Mouse (Mus musculus): ENCODE data around the gene Gm3045. TPM values are rescaled to one million over a fixed set of nuclear protein-coding genes. Genes with fewer than 3 reads are reported as not detected.

Gene Gm3045
- polyA plus RNA-seq, 1 experiment, result 27.1 TPM

GRCm38 (mm10) chr13:56472661-56473060, 46.3 kb downstream of the Gm3045 start:
- Histone ChIP-seq H3K36me3 (ENCODE audit: control insufficient read depth, insufficient read depth, low read length) (no peaks in the 10 kb centered on the region), H3K4me3 (ENCODE audit: control insufficient read depth, low read depth, low read length) (no peak overlapping the region), H3K27ac (ENCODE audit: control insufficient read depth, insufficient read depth, low read depth, low read length) (no peak overlapping the region), H3K4me1 (ENCODE audit: control insufficient read depth, insufficient read depth, low read length) (peaks cover 6% of the 10 kb centered on the region; the same call in 1 of the 2 replicates), H3K27me3 (ENCODE audit: control insufficient read depth, insufficient read depth, low read length) (no peaks in the 10 kb centered on the region)
- TF ChIP-seq POLR2A (IDR thresholded peaks at IDR 0.05; ENCODE audit: control insufficient read depth, low read depth, low read length) (no peak), CTCF (IDR thresholded peaks at IDR 0.05; ENCODE audit: control insufficient read depth, insufficient read depth, insufficient replicate concordance, low read depth, low read length) (no peak)

GRCm38 (mm10) chr13:56475363-56475762, 49.0 kb downstream of the Gm3045 start:
- TF ChIP-seq CTCF (IDR thresholded peaks at IDR 0.05; ENCODE audit: control insufficient read depth, insufficient read depth, insufficient replicate concordance, low read depth, low read length) (peak; percentile 36; the same call in 1 of the 2 replicates), POLR2A (IDR thresholded peaks at IDR 0.05; ENCODE audit: control insufficient read depth, low read depth, low read length) (no peak)
- no peaks in the 10 kb centered on the region for H3K27me3 ChIP-seq (ENCODE audit: control insufficient read depth, insufficient read depth, low read length)
- no peak overlapping the region for H3K4me3 ChIP-seq (ENCODE audit: control insufficient read depth, low read depth, low read length)
- no peaks in the 10 kb centered on the region for H3K36me3 ChIP-seq (ENCODE audit: control insufficient read depth, insufficient read depth, low read length)
- peaks cover 6% of the 10 kb centered on the region; the same call in 1 of the 2 replicates for H3K4me1 ChIP-seq (ENCODE audit: control insufficient read depth, insufficient read depth, low read length)
- no peak overlapping the region for H3K27ac ChIP-seq (ENCODE audit: control insufficient read depth, insufficient read depth, low read depth, low read length)

- TF ChIP-seq CTCF (IDR thresholded peaks at IDR 0.05; ENCODE audit: control insufficient read depth, insufficient read depth, insufficient replicate concordance, low read depth, low read length) (no peak), POLR2A (IDR thresholded peaks at IDR 0.05; ENCODE audit: control insufficient read depth, low read depth, low read length) (no peak)
- Histone ChIP-seq H3K4me1 (ENCODE audit: control insufficient read depth, insufficient read depth, low read length) (peaks cover 6% of the 10 kb centered on the region; the same call in 1 of the 2 replicates), H3K36me3 (ENCODE audit: control insufficient read depth, insufficient read depth, low read length) (no peaks in the 10 kb centered on the region), H3K27ac (ENCODE audit: control insufficient read depth, insufficient read depth, low read depth, low read length) (no peak overlapping the region), H3K27me3 (ENCODE audit: control insufficient read depth, insufficient read depth, low read length) (no peaks in the 10 kb centered on the region), H3K4me3 (ENCODE audit: control insufficient read depth, low read depth, low read length) (no peak overlapping the region)
Measured at GRCm38 (mm10) chr13:56476790-56477189, 50.4 kb downstream of the Gm3045 start.

- H3K27ac ChIP-seq (ENCODE audit: control insufficient read depth, insufficient read depth, low read depth, low read length), result no peak overlapping the region
- no peaks in the 10 kb centered on the region for H3K36me3 ChIP-seq (ENCODE audit: control insufficient read depth, insufficient read depth, low read length)
- no peaks in the 10 kb centered on the region for H3K27me3 ChIP-seq (ENCODE audit: control insufficient read depth, insufficient read depth, low read length)
- no peak overlapping the region for H3K4me3 ChIP-seq (ENCODE audit: control insufficient read depth, low read depth, low read length)
- no peak for TF ChIP-seq CTCF (IDR thresholded peaks at IDR 0.05; ENCODE audit: control insufficient read depth, insufficient read depth, insufficient replicate concordance, low read depth, low read length)
- TF ChIP-seq POLR2A (IDR thresholded peaks at IDR 0.05; ENCODE audit: control insufficient read depth, low read depth, low read length), result no peak
- H3K4me1 ChIP-seq (ENCODE audit: control insufficient read depth, insufficient read depth, low read length), result peaks cover 6% of the 10 kb centered on the region; the same call in 1 of the 2 replicates
Measured at GRCm38 (mm10) chr13:56477271-56477670, 50.9 kb downstream of the Gm3045 start.

GRCm38 (mm10) chr13:56478027-56478426, 51.6 kb downstream of the Gm3045 start:
- no peaks in the 10 kb centered on the region for H3K27me3 ChIP-seq (ENCODE audit: control insufficient read depth, insufficient read depth, low read length)
- H3K27ac ChIP-seq (ENCODE audit: control insufficient read depth, insufficient read depth, low read depth, low read length), result no peak overlapping the region
- peaks cover 6% of the 10 kb centered on the region; the same call in 1 of the 2 replicates for H3K4me1 ChIP-seq (ENCODE audit: control insufficient read depth, insufficient read depth, low read length)
- no peak overlapping the region for H3K4me3 ChIP-seq (ENCODE audit: control insufficient read depth, low read depth, low read length)
- no peaks in the 10 kb centered on the region for H3K36me3 ChIP-seq (ENCODE audit: control insufficient read depth, insufficient read depth, low read length)
- no peak for TF ChIP-seq POLR2A (IDR thresholded peaks at IDR 0.05; ENCODE audit: control insufficient read depth, low read depth, low read length)

- TF ChIP-seq CTCF (IDR thresholded peaks at IDR 0.05; ENCODE audit: control insufficient read depth, insufficient read depth, insufficient replicate concordance, low read depth, low read length) (no peak), POLR2A (IDR thresholded peaks at IDR 0.05; ENCODE audit: control insufficient read depth, low read depth, low read length) (no peak)
- H3K4me1 ChIP-seq (ENCODE audit: control insufficient read depth, insufficient read depth, low read length), result no peaks in the 10 kb centered on the region
- no peak within 1 kb of the TSS for H3K4me3 ChIP-seq (ENCODE audit: control insufficient read depth, low read depth, low read length)
- H3K27me3 ChIP-seq (ENCODE audit: control insufficient read depth, insufficient read depth, low read length), result no peaks in the 10 kb centered on the region
- H3K36me3 ChIP-seq (ENCODE audit: control insufficient read depth, insufficient read depth, low read length), result no peaks in the 10 kb centered on the region
- H3K27ac ChIP-seq (ENCODE audit: control insufficient read depth, insufficient read depth, low read depth, low read length), result no peak within 1 kb of the TSS
Measured at GRCm38 (mm10) chr13:56482146-56482545, 55.8 kb downstream of the Gm3045 start, which contains the start of gene Il9. Il9 (minus strand) TSS chr13:56482246.

Other genes starting within 250 kb of the Gm3045 start
- gene Tifab, start 247.7 kb upstream of the Gm3045 start, polyA plus RNA-seq (2012; rRNA removed), result 0.15 and 0.35 TPM in 2 replicates
- 0.90 and 1.1 TPM in 2 replicates for gene Neurog1, start 174.4 kb upstream of the Gm3045 start, polyA plus RNA-seq (2012; rRNA removed)
- 1.3 and 7.1 TPM in 2 replicates for gene Cxcl14, start 130.0 kb upstream of the Gm3045 start, polyA plus RNA-seq (2012; rRNA removed)
- gene Slc25a48, start 11.8 kb downstream of the Gm3045 start, polyA plus RNA-seq (2012; rRNA removed), result 0.37 and 0.77 TPM in 2 replicates
- gene Il9, start 55.7 kb downstream of the Gm3045 start, polyA plus RNA-seq (2012; rRNA removed), result 0.59 and 0.67 TPM in 2 replicates
- 0.55 and 0.64 TPM in 2 replicates for gene Fbxl21, start 95.9 kb downstream of the Gm3045 start, polyA plus RNA-seq (2012; rRNA removed)
- not detected in 2 replicates for gene Lect2, start 121.9 kb downstream of the Gm3045 start, polyA plus RNA-seq (2012; rRNA removed)
- 10.4 and 12.5 TPM in 2 replicates for gene Tgfbi, start 182.9 kb downstream of the Gm3045 start, polyA plus RNA-seq (2012; rRNA removed)